ENCODE assay signal across 15 mouse cellular contexts in the genomic region with DNA sequence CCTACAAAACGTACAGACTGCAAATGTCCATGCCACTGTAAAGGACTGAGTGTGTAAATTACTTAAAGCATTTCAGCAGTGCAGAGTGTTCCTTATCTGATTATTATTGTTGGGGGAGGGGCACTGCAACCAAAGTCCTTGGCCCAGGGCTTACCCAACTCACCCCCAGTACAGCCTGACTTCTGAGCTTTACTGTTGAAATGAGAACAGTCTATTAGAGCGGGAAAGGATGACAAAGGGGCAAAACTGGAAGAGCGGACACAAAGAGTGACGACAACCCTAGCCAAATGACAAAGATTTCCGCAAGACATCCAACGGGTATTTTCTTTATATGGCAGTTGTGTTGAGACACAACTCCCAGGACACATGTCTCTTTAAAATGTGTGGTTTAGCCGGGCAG. TPM values are rescaled to one million over a fixed set of nuclear protein-coding genes. Genes with fewer than 3 reads are reported as not detected.
DNase-seq lines count a peak whose midpoint lies in the region; ATAC-seq and TF ChIP-seq lines count a peak whose summit lies in the region.
"Had no signal": no experiment of that assay in that cellular context is flagged by ENCODE, and none has a peak within 500 bp of the region (broad histone marks: within the 10 kb centered on the region; RNA-seq: fewer than 3 reads in every experiment).

No protein-coding gene starts in this region.

- no peak for TF ChIP-seq CTCF in CH12.LX (conservative IDR thresholded peaks at IDR 0.05 in 1 of 2, IDR thresholded peaks at IDR 0.05 in 1 of 2; ENCODE audit: low read depth in 2 of 2, low read length in 2 of 2)

- TF ChIP-seq EP300 in CH12.LX (IDR thresholded peaks at IDR 0.05; ENCODE audit: low read length) = no peak

- H3K36me3 ChIP-seq in hindbrain, embryonic 11.5 days (ENCODE audit: control insufficient read depth, insufficient read depth, low read length) = no peaks in the 10 kb centered on the region
- H3K36me3 ChIP-seq in hindbrain, embryonic 16.5 days (ENCODE audit: control insufficient read depth, insufficient read depth, low read length) = no peaks in the 10 kb centered on the region
- H3K36me3 ChIP-seq in CH12.LX (replicated peaks in 1 of 2; ENCODE audit: control insufficient read depth in 1 of 2, insufficient read depth in 1 of 2, low read length in 1 of 2) (peaks cover 0 to 3% of the 10 kb centered on the region in 2 experiments), ES-E14 (ENCODE audit: control insufficient read depth, insufficient read depth, low read length, poor library complexity, severe bottlenecking) (no peaks in the 10 kb centered on the region)
- H3K36me3 ChIP-seq: forebrain, embryonic 15.5 days; liver, embryonic 12.5 days had no signal

- no peak overlapping the region for H3K4me3 ChIP-seq in hindbrain, embryonic 11.5 days (ENCODE audit: low read depth, low read length)
- no peak overlapping the region for H3K4me3 ChIP-seq in hindbrain, embryonic 16.5 days (ENCODE audit: low read length)
- H3K4me3 ChIP-seq in CH12.LX (replicated peaks in 1 of 3; ENCODE audit: low read depth in 2 of 3, low read length in 2 of 3, poor library complexity in 1 of 3) = no peak overlapping the region
- H3K4me3 ChIP-seq in ES-E14 (ENCODE audit: insufficient read depth in 1 of 2, low read depth in 1 of 2, low read length in 2 of 2, poor library complexity in 1 of 2, severe bottlenecking in 1 of 2) = peak overlapping the region; percentile 23 to 42

- no peak overlapping the region for H3K4me2 ChIP-seq in hindbrain, embryonic 11.5 days (replicated peaks; ENCODE audit: low read depth, low read length)
- no peak overlapping the region for H3K4me2 ChIP-seq in hindbrain, embryonic 16.5 days (ENCODE audit: low read length)
- no peak overlapping the region for H3K4me2 ChIP-seq in CH12.LX (ENCODE audit: insufficient read depth, low read depth, poor library complexity, severe bottlenecking)

- no peak for TF ChIP-seq RAD21 in CH12.LX (IDR thresholded peaks at IDR 0.05; ENCODE audit: low read depth, low read length)

- no peak overlapping the region for H3K27ac ChIP-seq in hindbrain, embryonic 11.5 days (ENCODE audit: low read depth, low read length)
- no peak overlapping the region for H3K27ac ChIP-seq in hindbrain, embryonic 16.5 days (ENCODE audit: low read depth, low read length)
- no peak overlapping the region for H3K27ac ChIP-seq in CH12.LX (ENCODE audit: insufficient read depth, low read depth)
- H3K27ac ChIP-seq in ES-E14 (ENCODE audit: insufficient read depth, low read depth, low read length, poor library complexity, severe bottlenecking) = peak overlapping the region; percentile 65; the same call in 1 of the 2 replicates
- H3K27ac ChIP-seq: forebrain, embryonic 15.5 days had no signal

- intact Hi-C loops in left cerebral cortex, postnatal 4 days (cut with DNase I) = no loop called here

- no peak overlapping the region for H3K9ac ChIP-seq in hindbrain, embryonic 11.5 days (ENCODE audit: low read depth, low read length)
- H3K9ac ChIP-seq in hindbrain, embryonic 16.5 days (ENCODE audit: low read depth, low read length) = no peak overlapping the region
- H3K9ac ChIP-seq in CH12.LX (ENCODE audit: insufficient read depth, low read depth) (no peak overlapping the region), ES-E14 (ENCODE audit: insufficient read depth, low read depth, low read length, poor library complexity, severe bottlenecking) (peak overlapping the region; percentile 67)

- H3K9me3 ChIP-seq in hindbrain, embryonic 11.5 days (ENCODE audit: control insufficient read depth, low read length) = no peaks in the 10 kb centered on the region
- no peaks in the 10 kb centered on the region for H3K9me3 ChIP-seq in hindbrain, embryonic 16.5 days (ENCODE audit: control insufficient read depth, low read length)
- H3K9me3 ChIP-seq in CH12.LX (replicated peaks; ENCODE audit: low read length) (no peaks in the 10 kb centered on the region), ES-E14 (ENCODE audit: control insufficient read depth, insufficient read depth, low read depth, low read length) (no peaks in the 10 kb centered on the region)
- H3K9me3 ChIP-seq: forebrain, embryonic 15.5 days; hindbrain, embryonic 10.5 days; liver, embryonic 12.5 days had no signal

- no peaks in the 10 kb centered on the region for H3K4me1 ChIP-seq in hindbrain, embryonic 11.5 days (replicated peaks; ENCODE audit: control insufficient read depth, insufficient read depth, low read length)
- peaks cover 12% of the 10 kb centered on the region for H3K4me1 ChIP-seq in hindbrain, embryonic 16.5 days (ENCODE audit: control insufficient read depth, insufficient read depth, low read depth, low read length)
- H3K4me1 ChIP-seq in CH12.LX (ENCODE audit: control insufficient read depth in 1 of 2, insufficient read depth in 2 of 2) = peaks cover 3 to 25% of the 10 kb centered on the region in 2 experiments
- H3K4me1 ChIP-seq in ES-E14 (ENCODE audit: control insufficient read depth in 2 of 2, insufficient read depth in 2 of 2, low read length in 2 of 2, poor library complexity in 1 of 2) = peaks cover 5 to 6% of the 10 kb centered on the region in 2 experiments; a peak in 2 of 4 replicates

- peak; percentile 50 for DNase-seq in heart, adult 11 months
- DNase-seq in heart, adult 18-20 months = no peak
- peak; percentile 14 for DNase-seq in hindbrain, embryonic 11.5 days (ENCODE audit: low spot score)
- no peak for DNase-seq in CH12.LX (ENCODE audit: extremely low read depth)
- no peak for DNase-seq in ES-E14 (ENCODE audit: low read depth, low spot score)
- no peak for DNase-seq in cerebellum, adult 18-20 months
- DNase-seq in left cerebral cortex, postnatal 4 days = no peak
- DNase-seq: cerebellum, adult 9-10 months; lung, adult 2 months; right cerebral cortex, adult 18-20 months had no signal

- ATAC-seq in hindbrain, embryonic 11.5 days (ENCODE audit: low FRiP score) = no peak
- no peak for ATAC-seq in hindbrain, embryonic 16.5 days
- ATAC-seq: forebrain, embryonic 15.5 days; inflammation-experienced regulatory T-cells, adult 6 months; liver, embryonic 12.5 days had no signal

- 81% methylated on average over 7 of the region's 7 CpGs for WGBS in hindbrain, embryonic 11.5 days
- 88% methylated on average over 7 of the region's 7 CpGs for WGBS in hindbrain, embryonic 16.5 days

- dilution Hi-C loops in CH12.LX (cut with MboI; ENCODE audit: extremely low pct_ligation_motif_present, extremely low pct_unique_long_range_greater_than_20kb, low sequenced_read_pairs) = no loop called here

- no peak for TF ChIP-seq POLR2A in CH12.LX (IDR thresholded peaks at IDR 0.05; ENCODE audit: low read depth, low read length)

- H3K79me2 ChIP-seq in CH12.LX (replicated peaks; ENCODE audit: control insufficient read depth, extremely low read depth, insufficient read depth, poor library complexity, severe bottlenecking) = peaks cover 13% of the 10 kb centered on the region

- H3K27me3 ChIP-seq in hindbrain, embryonic 11.5 days (ENCODE audit: control insufficient read depth, insufficient read depth, low read length) = no peaks in the 10 kb centered on the region
- H3K27me3 ChIP-seq in hindbrain, embryonic 16.5 days (replicated peaks; ENCODE audit: control insufficient read depth, insufficient read depth, low read length) = no peaks in the 10 kb centered on the region
- H3K27me3 ChIP-seq in CH12.LX (replicated peaks) = no peaks in the 10 kb centered on the region
- H3K27me3 ChIP-seq: forebrain, embryonic 15.5 days had no signal

- in situ Hi-C loops in CH12.LX (cut with MboI; ENCODE audit: low pct_ligation_motif_present, low pct_unique_long_range_greater_than_20kb, low sequenced_read_pairs) = no loop called here
- in situ Hi-C loops in ES-E14 (cut with MboI; ENCODE audit: low sequenced_read_pairs in 2 of 2, unreplicated experiment in 2 of 2) = no loop called here

TF ChIP-seq in CH12.LX, 34 proteins besides CTCF, POLR2A, EP300 and RAD21:
- no peak for TF ChIP-seq GABPA (IDR thresholded peaks at IDR 0.05; ENCODE audit: insufficient replicate concordance, low read depth, low read length)
- peak; percentile 38; the same call in 1 of the 2 replicates for TF ChIP-seq CHD2 (IDR thresholded peaks at IDR 0.05; ENCODE audit: low read length)
- no peak for TF ChIP-seq SMC3 (IDR thresholded peaks at IDR 0.05; ENCODE audit: low read depth, low read length)
- no peak for TF ChIP-seq MEF2A (IDR thresholded peaks at IDR 0.05; ENCODE audit: borderline replicate concordance, low read depth, low read length)

TF ChIP-seq in ES-E14, 5 proteins besides CTCF, POLR2A, EP300 and RAD21:
- no peak for TF ChIP-seq MAFK (IDR thresholded peaks at IDR 0.05; ENCODE audit: insufficient read depth, low read depth, low read length)
- TF ChIP-seq CHD2 (IDR thresholded peaks at IDR 0.05; ENCODE audit: low read depth, low read length) = no peak
- TF ChIP-seq ZNF384 (IDR thresholded peaks at IDR 0.05; ENCODE audit: low read depth, low read length) = no peak
- no peak for TF ChIP-seq ZC3H11A (IDR thresholded peaks at IDR 0.05; ENCODE audit: borderline replicate concordance, low read depth, low read length)
- TF ChIP-seq HCFC1 (IDR thresholded peaks at IDR 0.05; ENCODE audit: borderline replicate concordance, insufficient read depth, low read length) = no peak

RNA-seq across cellular contexts. Expression of a gene that starts 1.3 kb away (rescaled TPM):
- 10 to 100 TPM; 38.5 to 38.6 TPM for total RNA-seq in heart, adult 18-20 months (2021)
- polyA plus RNA-seq in hindbrain, embryonic 11.5 days (2014; fragmentation: Nextera tagmentation; extraction: Ambion mirVana) = 79.1 and 91.0 TPM in 2 replicates
- polyA plus RNA-seq in hindbrain, embryonic 16.5 days (2015; fragmentation: Nextera tagmentation; extraction: Ambion mirVana) = 66.9 and 70.2 TPM in 2 replicates
- total RNA-seq in CH12.LX (2012; rRNA removed) (12.9 and 18.7 TPM in 2 replicates), CH12.LX (2014; rRNA removed) (35.6 and 38.9 TPM in 2 replicates), ES-E14 (2012; rRNA removed) (142 and 170 TPM in 2 replicates)
- 12.0 and 14.9 TPM in 2 replicates for polyA plus RNA-seq in CH12.LX (2012; ENCODE audit: insufficient read length, low read depth)
- 100 to 1,000 TPM; 108 to 115 TPM for total RNA-seq in left cerebral cortex, postnatal 4 days (2021)

Comparison
In these comparisons a context has a peak if more than half of its experiments do, and no peak if none do; other contexts are left out.
1. DNase-seq: peak in heart, adult 11 months (single experiment) and hindbrain, embryonic 11.5 days (single experiment); none in heart, adult 18-20 months (0 of 2), CH12.LX (single experiment), ES-E14 (single experiment), cerebellum, adult 18-20 months (0 of 2) and left cerebral cortex, postnatal 4 days (single experiment).
2. H3K4me3 ChIP-seq: peak in ES-E14 (2 of 2); none in hindbrain, embryonic 11.5 days (single experiment), hindbrain, embryonic 16.5 days (single experiment) and CH12.LX (0 of 3).